Mouse (Mus musculus) retina, embryonic 14.5 days (tissue): ENCODE measurements around the gene Nlrc4.

ENCODE experiments used
- DNase-seq: peaks from one replicate; pipeline ENCODE4 v3.0.0-alpha.2; 2015; ENCODE audit warnings: low spot score

Gene Nlrc4

GRCm38 (mm10) chr17:74430074-74430473 is 28.9 kb downstream of the Nlrc4 start:
- DNase-seq = no peak

- DNase-seq = no peak
These were observed 34.4 kb downstream of the Nlrc4 start for GRCm38 (mm10) chr17:74424401-74425005.

DNA sequence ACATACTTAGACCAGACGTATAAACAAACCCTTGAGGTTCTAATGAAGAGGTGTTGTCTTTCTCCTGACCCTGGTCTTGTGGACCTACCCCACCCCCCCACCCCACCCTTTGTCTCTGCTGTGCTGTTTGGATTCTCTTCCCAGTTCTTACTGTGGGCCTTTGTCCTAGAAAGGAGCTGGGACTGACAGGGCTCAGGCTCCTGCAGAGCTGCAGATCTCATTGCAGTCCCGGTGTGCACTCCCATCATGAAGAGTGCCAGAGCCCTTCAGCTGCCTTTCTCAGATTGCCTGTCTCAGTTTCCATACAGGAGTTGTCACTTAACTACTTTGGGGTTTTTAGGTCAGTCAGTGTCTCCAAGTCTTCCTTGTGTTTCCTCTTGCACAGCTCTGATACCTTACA is 38.3 kb downstream of the Nlrc4 start:
- no peak for DNase-seq

DNA sequence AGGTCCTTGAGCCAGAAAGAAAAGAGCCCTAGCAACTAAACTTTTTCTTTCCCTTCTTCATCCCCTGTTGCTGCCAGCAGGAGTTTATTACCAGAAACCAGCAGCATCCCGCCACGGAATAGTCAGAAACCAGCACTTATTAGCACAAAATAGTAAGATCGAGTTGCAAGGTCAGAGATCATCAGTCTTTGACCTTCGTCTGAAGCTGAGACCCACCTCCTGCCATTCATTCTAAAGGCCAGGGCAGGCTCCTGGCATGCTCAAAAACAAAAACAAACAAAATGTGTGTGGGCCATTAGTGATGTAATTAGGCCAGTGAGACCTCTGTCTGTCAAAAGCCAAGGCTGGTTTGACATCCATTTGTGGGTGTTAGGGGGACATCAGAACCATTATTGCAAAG is 40.8 kb downstream of the Nlrc4 start:
- DNase-seq = no peak

GRCm38 (mm10) chr17:74416841-74417360 is 42.0 kb downstream of the Nlrc4 start:
- DNase-seq = no peak

DNA sequence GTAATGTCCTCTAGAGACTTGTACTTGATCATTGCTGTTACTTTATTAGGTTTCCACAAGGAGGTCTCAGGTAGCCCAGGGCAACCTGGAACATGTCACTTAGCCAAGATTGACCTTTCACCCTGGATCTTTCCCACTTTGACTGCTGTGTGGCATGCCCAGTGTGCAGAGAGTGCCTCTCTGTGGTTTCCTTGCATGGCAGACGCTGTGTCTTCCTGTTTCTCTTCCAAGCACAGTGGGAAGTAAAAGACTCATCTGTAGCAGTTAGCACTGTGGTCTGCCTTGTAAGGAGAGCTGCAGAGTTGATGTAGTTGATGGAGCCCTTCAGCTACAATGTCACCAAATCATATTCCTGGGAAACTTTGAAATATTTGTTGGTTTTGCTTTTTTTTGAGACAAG is 44.3 kb downstream of the Nlrc4 start:
- no peak for DNase-seq

DNA sequence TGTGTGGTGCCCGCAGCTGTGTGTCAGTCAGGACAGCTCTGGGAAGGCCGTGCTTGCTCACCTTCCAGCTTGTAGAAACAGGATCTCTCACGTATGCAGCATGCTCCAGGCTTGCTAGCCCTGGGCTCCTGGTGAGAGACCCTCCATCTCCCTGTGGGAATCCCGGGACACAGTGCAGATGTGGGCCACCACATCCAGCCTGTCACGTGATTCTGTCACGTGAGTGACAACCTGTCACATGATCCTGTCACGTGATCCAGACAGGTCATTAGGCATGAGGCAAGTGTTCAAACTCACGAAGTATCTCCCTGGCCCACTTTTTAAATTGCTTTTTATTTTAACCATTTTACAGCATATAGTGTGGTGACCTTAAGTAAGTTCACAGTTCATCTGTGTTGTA is 45.6 kb downstream of the Nlrc4 start:
- no peak for DNase-seq

DNA sequence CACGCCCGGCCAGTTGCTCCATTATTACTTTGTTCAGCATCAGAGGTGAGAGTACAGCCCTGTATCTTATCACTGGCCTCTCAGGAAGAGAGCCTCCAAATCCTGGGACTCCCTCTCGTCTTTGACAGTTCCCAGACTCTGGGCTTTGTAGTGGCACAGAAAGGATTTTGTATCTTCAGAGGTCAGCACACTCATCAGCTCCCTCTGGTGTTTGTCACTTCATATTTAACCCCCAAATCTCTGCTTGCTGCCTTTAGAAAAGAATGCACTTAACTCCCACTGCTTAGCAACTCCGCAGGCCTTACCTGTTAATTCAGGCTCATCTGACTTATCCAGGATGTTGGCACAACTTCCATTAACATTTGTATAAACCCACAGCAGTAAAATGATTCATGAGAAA is 49.2 kb downstream of the Nlrc4 start:
- no peak for DNase-seq

- no peak for DNase-seq
These were observed 52.5 kb downstream of the Nlrc4 start for GRCm38 (mm10) chr17:74406487-74406886.

GRCm38 (mm10) chr17:74402486-74403222 is 56.3 kb downstream of the Nlrc4 start:
- DNase-seq = no peak

DNA sequence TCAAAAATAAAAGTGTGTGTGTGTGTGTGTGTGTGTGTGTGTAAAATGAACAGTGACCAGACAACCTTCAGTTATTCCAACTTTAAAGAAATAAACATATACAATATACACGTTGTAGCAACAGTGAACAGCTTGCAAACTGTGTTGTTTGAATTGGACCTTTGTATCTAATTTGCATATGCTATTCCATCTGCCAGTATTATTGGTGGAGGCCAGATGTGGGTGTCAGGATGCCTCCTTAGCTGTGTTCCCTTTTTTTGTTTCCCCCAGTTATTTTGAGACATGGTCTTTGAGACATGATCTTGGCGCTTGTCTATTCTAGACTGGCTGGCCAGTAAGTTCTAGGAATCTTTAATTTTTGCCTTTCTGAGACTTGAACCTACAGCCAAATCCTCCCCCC is 61.8 kb downstream of the Nlrc4 start:
- no peak for DNase-seq

DNA sequence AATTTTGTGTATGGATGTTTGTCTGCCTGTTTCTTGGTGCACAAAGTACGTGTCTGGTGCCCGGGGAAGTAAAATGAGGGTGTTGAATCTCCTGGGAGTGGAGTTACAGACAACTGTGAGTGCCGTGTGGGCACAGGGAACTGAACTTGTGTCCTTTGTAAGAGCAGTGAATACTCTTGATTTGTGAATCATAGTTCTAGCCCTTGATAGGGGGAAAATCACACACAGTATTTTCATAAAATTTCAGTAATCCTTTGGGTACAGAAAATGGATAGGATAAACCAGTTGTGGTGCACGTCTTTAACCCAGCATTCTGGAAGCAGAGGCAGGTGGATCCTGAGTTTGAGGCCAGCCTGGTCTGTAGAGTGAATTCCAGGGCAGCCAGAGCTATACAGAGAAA is 62.2 kb downstream of the Nlrc4 start:
- no peak for DNase-seq

GRCm38 (mm10) chr17:74395383-74396065 is 63.4 kb downstream of the Nlrc4 start, which contains the start of gene Slc30a6:
Slc30a6 (plus strand) TSS chr17:74395608.
- DNase-seq = peak; percentile 97

DNA sequence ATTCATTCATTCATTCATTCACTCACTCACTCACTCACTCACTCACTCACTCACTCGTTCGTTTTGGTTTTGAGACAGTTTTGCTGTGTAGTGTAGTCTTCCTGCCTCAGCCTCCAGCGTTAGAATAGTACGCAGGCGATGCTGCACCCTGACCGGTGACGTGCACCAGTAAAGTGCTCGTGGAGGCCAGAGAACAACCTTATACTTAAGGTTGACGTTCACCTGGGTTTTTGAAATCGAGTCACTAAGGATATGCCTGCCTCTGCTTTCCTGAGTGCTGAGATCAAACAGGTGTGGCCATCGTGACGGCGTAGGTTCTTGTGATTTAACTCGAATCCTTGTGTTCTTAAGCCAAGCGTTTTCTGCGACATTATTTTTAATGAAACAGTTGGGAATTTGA is 64.1 kb downstream of the Nlrc4 start:
- no peak for DNase-seq

GRCm38 (mm10) chr17:74394381-74394780 is 64.6 kb downstream of the Nlrc4 start:
- no peak for DNase-seq

GRCm38 (mm10) chr17:74389847-74390246 is 69.1 kb downstream of the Nlrc4 start:
- peak; percentile 24 for DNase-seq

DNA sequence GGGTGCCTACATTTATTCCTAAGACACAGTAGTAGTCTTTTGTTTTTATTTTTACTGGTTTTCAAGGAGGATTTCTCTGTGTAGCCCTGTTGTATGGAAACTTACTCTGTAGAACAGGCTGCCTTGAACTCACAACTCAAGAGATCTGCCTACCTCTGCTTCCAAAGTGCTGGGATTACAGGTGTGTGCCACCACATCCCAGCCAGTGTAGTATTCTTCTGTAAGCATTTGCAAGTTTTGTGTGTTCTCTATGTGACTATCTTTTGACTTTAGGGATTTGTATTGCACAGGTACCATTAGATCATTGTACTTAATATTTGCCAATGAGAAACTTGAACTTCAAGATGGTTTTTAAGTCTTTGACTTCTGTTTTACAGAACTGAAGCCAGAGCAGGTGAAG is 72.3 kb downstream of the Nlrc4 start:
- no peak for DNase-seq

- no peak for DNase-seq
These were observed 82.0 kb downstream of the Nlrc4 start for GRCm38 (mm10) chr17:74376916-74377315.
